Mouse (Mus musculus) lung, postnatal 0 days (tissue): ENCODE measurements around the gene Cryba1.

Experiments
- CTCF ChIP-seq: IDR thresholded peaks from 2 replicates; pipeline ENCODE4 v1.5.1; 2016; ENCODE audit warnings: antibody characterized with exemption, mild to moderate bottlenecking
- EP300 ChIP-seq: IDR thresholded peaks from 2 replicates; pipeline ENCODE4 v1.6.1; 2016; ENCODE audit warnings: antibody characterized with exemption, mild to moderate bottlenecking, control low read depth

GRCm38 (mm10) chr11:77673428-77673991 is 51.6 kb downstream of the Cryba1 start:
- TF ChIP-seq CTCF (peak; percentile 43), EP300 (no peak)
